Mouse (Mus musculus) gastrocnemius, postnatal 14 days (tissue): ENCODE results near the gene Slc9b1. TPM values are rescaled to one million over a fixed set of nuclear protein-coding genes. Genes with fewer than 3 reads are reported as not detected.
A peak's percentile ranks its signal among the peaks of the same experiment; 100 is the strongest.

Experiments
- DNase-seq: peaks from one replicate; pipeline ENCODE4 v3.0.0; 2021; ENCODE audit warnings: mixed read lengths
- intact Hi-C: fragments of 180-260 bp; cut with DNase I; formaldehyde crosslinking; loops from one replicate; pipeline ENCODE4 v1.15.1; 2025; ENCODE audit warnings: low total_unique reads
- total RNA-seq, 2 experiments: library from RNA; stranded (reverse); gene quantifications; 2 replicates each; pipeline ENCODE4 v1.2.3; 2021

Slc9b1 gene
- total RNA-seq, 2 experiments from 2014 or later = not detected

DNA sequence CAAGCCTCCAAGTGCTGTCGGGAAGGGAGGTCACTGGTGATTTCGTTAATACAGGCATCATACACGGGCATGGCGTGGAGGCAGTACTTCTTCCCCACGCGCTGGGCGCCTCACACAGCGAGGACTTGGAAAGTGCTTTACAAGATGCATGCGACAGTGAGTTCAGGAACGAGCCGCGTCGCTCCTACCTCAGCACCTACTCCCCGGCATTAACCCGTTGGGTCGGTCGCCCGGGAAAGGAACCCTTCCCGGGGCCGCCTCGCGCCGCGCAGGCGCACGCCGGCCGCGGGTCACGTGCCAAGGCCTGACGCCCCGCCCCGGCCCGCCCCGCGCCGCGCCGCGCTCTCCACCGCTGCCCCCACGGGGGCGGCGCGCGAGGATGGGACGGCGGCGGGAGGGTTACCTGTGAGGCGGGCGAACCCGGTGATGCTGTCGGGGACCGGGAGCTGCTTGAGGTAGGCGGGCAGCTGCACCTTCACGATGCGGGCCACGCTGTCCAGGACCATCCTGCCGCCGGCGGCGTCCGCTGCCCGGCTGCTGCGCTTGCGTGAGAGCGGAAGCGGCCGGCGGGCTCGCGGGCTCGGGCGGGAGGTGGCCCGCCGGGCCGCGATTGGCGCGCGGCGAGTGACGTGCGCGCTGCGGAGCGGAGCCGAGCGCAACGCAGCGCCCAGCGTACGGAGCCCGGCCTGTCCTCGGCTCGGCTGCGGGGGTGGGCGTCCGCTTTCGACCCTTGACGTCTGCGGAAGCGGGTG, 75.2 kb downstream of the Slc9b1 start:
- DNase-seq = peak; percentile 86
- intact Hi-C loops = no loop called here

DNA sequence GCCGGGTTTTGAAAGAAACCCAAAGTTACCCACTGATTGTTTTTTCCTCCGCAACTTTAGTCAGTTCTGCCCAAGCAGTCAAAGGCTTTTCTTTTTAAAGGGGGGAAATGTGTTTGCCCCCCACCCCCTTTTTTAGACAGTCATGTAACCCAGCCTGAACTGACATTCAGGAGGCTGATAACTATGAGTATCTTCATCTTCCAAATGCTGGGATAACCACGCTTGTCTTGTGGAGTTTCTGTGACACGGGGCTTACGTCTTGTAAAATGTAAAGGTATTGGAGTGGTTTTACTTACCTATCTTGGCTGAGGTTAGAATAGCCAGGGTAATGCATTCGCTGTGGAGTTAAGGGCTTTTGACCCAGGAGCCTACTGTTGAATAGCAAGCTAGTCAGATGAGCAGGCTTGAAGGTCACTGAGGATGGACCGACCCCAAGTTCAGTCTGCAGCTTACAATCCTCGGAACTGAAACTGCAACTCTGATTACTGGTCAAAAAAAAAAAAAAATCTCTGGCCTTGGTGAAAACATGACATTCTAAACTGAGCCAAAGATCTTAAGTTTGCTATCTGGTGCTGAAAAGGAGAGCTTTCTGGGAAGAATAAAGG, 75.9 kb downstream of the Slc9b1 start, which contains the start of gene Cisd2:
Gene Cisd2, minus strand, starts transcription at position 318 of the 605 bp plus-strand sequence.
- DNase-seq = no peak
- intact Hi-C loops = no loop called here

DNA sequence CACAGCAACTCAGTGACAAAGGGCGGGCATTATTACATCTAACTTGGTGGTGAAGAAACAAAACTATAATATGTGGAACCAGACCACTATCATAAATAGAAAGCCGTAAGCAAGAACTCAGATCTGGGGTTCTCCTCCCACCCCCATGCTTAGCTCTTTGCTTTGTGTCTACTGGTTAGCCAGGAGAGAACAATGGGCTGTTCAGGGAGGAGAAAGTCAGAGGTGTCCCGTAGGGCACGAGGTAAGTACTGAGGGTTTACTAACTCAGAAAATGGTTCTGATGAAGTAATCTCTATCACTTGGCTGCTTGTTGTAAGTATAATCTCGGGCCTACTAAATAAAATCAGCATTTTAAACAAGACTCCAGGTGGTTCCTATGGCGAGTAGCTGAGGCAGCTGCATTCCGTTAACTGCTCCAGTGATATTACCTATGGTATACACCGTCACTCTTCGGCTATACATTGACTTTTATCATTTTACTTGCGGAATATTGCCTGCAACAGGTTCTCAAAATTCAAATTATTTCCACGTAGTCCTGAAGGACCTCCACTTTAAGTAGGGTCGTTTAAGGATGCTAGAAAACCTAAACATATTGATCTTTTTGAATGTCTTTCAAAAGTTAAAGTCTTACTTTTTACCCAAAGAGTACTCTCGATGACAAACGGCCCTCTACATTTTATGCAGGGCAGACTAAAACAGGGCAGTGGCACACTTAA, 89.2 kb downstream of the Slc9b1 start:
- intact Hi-C loops = no loop called here
- no peak for DNase-seq

DNA sequence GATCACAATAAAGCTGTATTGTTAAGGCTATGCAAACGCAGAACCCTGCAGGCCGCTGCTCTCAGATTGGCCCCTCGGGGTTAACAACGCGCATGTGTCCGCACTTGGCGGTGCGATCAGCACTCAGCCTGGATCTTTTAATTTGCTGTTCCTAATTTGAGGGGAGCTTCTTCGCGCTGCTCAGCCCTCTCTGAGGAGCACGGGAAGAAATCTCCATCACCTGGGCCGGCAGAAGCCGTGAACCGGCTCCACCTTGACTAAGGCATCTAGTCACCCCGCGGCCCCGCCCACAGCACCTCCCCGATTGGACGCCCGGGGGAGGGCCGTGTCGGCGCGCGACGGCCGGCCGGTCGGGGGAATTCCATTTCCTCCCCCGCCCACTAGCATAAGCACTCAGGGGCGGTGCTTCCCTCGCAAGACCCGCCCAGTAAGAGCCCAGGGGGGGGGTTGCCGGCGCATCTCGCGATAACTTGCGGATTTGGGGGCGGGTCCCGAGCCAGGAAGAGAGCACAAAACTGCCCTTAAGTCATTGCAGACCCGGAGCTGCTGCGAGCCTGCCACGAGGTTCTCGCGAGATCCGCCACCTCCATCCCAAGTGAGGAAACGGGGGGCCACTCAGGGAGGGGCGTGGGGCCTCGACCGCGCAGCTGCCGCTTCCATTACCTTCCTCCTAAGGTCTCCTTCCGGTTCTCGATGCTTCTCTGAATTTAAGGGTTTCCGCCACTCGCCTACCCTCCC, 90.1 kb downstream of the Slc9b1 start, which contains the start of gene Ube2d3:
Gene Ube2d3, plus strand, starts transcription at position 392 of the 738 bp plus-strand sequence.
- intact Hi-C loops = no loop called here
- peak; percentile 99 for DNase-seq

DNA sequence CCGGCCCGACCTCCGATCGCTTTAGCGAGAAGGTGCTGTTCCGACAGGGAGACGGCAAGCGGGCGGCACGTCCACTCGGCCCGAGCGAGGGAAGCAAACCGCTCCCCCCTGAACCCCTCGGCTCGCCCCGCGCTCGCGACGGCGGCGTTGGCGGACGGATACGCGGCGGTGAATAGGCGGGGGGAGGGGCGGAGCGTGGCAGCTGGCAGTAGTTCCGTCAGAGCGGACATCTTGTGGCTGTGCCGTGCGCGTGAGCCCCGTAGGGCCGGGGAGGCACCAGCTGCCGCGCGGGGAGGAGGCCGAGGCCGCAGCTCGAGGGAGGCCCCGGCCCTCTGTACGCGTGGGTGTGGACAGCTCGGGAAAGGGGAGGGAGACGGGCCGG, 90.7 kb downstream of the Slc9b1 start:
- DNase-seq = peak; percentile 95
- intact Hi-C loops = no loop called here

DNA sequence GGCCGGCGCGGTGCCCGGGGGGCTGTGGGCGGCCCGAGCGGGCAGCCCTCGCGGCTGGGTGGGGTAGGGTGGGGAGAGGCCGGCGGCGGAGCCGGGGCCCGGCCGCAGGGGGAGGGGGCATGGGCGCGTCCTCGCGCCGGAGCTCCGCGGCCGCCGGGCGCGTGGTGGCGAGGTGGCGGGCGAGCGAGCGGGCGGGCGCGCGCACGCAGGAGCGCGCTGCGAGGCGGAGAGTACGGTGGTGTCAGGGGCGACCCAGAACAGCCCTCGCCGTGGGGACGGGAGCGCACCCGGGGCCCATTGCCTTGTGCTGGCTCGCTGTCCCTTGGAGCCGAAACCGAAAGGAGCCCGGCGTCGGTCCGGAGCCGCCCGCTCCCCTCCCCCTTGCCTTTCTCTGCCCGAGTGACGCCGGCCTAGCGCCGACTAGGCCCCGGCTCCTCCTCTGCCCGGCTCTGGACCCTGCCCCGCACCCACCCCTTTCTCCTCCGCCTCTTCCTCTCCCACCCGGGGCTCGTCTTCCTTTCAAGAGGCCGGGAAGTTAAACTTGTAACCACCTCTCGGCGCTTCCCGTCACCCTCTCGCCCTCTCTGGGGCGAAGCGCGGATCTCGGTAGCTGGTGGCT, 91.2 kb downstream of the Slc9b1 start:
- intact Hi-C loops = no loop called here

DNA sequence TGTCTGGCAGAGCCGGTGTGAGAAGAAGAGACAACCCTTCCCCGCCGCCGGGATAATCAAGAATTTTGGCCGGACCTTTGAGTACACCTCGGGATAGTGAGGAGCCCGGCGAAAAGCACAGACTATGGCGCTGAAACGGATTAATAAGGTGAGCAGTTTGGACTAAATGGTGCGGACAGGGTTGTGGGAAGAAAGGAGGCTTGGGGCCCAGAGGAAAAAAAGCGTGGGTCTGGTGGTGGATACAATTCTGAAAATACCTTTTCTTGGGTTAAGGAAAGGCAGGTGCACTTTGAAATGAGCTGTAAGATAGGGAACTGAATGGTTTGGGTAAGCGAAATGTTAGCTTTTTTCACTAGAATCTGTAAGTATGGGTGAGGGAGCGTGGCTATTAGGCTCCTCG, 91.8 kb downstream of the Slc9b1 start:
- DNase-seq = no peak
- intact Hi-C loops = no loop called here

More for the DNA sequence above, 91.2 kb downstream of the Slc9b1 start:
- peak; percentile 87 for DNase-seq

DNA sequence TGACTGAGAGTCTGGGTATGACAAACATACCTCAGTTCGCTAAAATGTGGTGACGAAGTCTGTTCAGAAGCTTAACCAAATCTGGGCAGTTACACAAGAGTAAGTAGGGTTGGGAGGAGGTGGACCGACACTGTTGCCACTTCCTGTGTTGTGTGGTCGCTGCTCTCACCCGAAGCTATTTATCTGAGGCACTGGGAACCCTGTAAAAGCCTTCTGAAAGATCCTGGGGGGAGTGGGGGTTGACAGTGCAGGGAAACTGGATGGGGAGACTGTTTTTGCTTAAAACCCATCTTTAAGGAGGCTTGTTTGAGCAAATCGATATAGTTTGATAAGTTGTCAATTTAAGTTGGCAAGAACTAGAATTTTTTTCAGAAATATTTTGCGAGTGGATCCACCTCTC, 92.4 kb downstream of the Slc9b1 start:
- DNase-seq = no peak
- intact Hi-C loops = no loop called here

DNA sequence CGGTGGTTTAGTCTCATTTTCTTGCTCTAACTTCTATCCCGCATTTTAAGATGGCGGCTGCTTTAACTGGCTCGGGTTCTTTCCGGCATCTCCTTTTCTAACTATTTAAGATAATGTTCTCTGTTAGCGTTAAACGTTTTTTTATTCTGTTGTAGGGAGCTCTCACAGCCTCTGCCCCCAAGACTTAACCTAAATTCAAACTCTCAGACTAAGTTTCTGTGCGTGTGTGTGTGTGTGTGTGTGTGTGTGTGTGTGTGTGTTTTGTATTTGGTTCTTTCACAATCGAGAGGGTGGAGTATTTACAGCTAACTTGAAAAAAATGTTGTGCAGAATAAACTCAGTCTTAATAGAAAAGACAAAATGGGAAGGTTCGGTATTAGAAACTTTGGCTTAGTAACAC, 92.8 kb downstream of the Slc9b1 start:
- no peak for DNase-seq
- intact Hi-C loops = no loop called here

DNA sequence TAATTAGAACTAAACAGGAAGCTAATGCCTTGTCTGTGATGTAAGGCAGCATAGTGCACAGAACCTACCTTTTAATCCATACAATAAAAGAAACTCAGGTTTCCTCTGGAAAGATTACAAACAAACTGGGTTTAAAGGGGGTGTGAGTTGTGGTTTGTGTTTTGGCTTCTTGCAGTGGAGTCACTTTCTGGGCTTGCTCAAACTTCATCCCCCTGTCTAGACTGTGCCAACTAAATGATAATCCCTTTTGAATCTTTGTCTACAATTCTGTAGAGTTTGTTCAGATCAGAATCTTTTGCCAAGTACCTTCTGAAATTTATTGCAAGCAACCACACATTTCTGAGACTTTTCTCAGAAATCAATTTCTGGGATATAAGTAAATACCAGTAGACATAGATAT, 97.1 kb downstream of the Slc9b1 start:
- intact Hi-C loops = no loop called here
- no peak for DNase-seq

Other genes with a start within 250 kb of the Slc9b1 start
- gene Cenpe, start 135.5 kb upstream of the Slc9b1 start, total RNA-seq = 1 to 10 TPM; 1.7 to 1.9 TPM
- 1 to 10 TPM; 4.4 to 4.7 TPM for gene Bdh2, start 66.8 kb upstream of the Slc9b1 start, total RNA-seq
- gene Slc9b2, start 40.3 kb upstream of the Slc9b1 start, total RNA-seq = under 1 TPM; 0.29 to 0.33 TPM
- gene Cisd2, start 75.9 kb downstream of the Slc9b1 start, total RNA-seq = 10 to 100 TPM; 20.0 to 21.0 TPM
- 100 to 1,000 TPM; 286 to 311 TPM for gene Ube2d3, start 90.1 kb downstream of the Slc9b1 start, total RNA-seq
- gene Manba, start 137.6 kb downstream of the Slc9b1 start, total RNA-seq = 1 to 10 TPM; 4.6 to 6.6 TPM